Mouse (Mus musculus): ENCODE data around the gene Snw1. TPM values are rescaled to one million over a fixed set of nuclear protein-coding genes. Genes with fewer than 3 reads are reported as not detected.

The Snw1 gene
- polyA plus RNA-seq, 1 experiment, result 41.7 TPM

- Histone ChIP-seq H3ac (ENCODE audit: control insufficient read depth, insufficient read length, low read depth) (no peak overlapping the region), H3K4me3 (ENCODE audit: insufficient read depth, poor library complexity, severe bottlenecking) (no peak overlapping the region), H3K79me3 (ENCODE audit: low read depth) (no peaks in the 10 kb centered on the region), H3K79me2 (ENCODE audit: control insufficient read depth, insufficient read depth) (no peaks in the 10 kb centered on the region), H3K36me3 (ENCODE audit: control insufficient read depth, insufficient read depth) (no peaks in the 10 kb centered on the region), H3K27me3 (ENCODE audit: control insufficient read depth, insufficient read depth, insufficient read length) (no peaks in the 10 kb centered on the region)
- TF ChIP-seq MAX (IDR thresholded peaks at IDR 0.05), result no peak
- TF ChIP-seq MYOG (IDR thresholded peaks at IDR 0.05; ENCODE audit: control insufficient read depth, extremely low read depth, insufficient read length), result no peak
- no peak for TF ChIP-seq CTCF (IDR thresholded peaks at IDR 0.05; ENCODE audit: control insufficient read depth, insufficient read depth, insufficient read length)
- no peak for TF ChIP-seq CEBPB (IDR thresholded peaks at IDR 0.05; ENCODE audit: low read depth)
- TF ChIP-seq FOSL1 (IDR thresholded peaks at IDR 0.05; ENCODE audit: insufficient read depth, low read length, poor library complexity, severe bottlenecking), result no peak
- no peak for TF ChIP-seq USF1 (IDR thresholded peaks at IDR 0.05; ENCODE audit: low read depth)
- TF ChIP-seq MYOD1 (IDR thresholded peaks at IDR 0.05; ENCODE audit: control insufficient read depth, insufficient read length, low read depth), result no peak
These were observed 66.4 kb downstream of the Snw1 start for GRCm38 (mm10) chr12:87405721-87406120.

- Histone ChIP-seq H3K36me3 (ENCODE audit: control insufficient read depth, insufficient read depth) (no peaks in the 10 kb centered on the region), H3K4me3 (ENCODE audit: insufficient read depth, poor library complexity, severe bottlenecking) (no peak overlapping the region), H3ac (ENCODE audit: control insufficient read depth, insufficient read length, low read depth) (no peak overlapping the region), H3K79me2 (ENCODE audit: control insufficient read depth, insufficient read depth) (no peaks in the 10 kb centered on the region), H3K79me3 (ENCODE audit: low read depth) (no peaks in the 10 kb centered on the region), H3K27me3 (ENCODE audit: control insufficient read depth, insufficient read depth, insufficient read length) (no peaks in the 10 kb centered on the region)
- TF ChIP-seq MYOG (IDR thresholded peaks at IDR 0.05; ENCODE audit: control insufficient read depth, extremely low read depth, insufficient read length) (no peak), CTCF (IDR thresholded peaks at IDR 0.05; ENCODE audit: control insufficient read depth, insufficient read depth, insufficient read length) (no peak), USF1 (IDR thresholded peaks at IDR 0.05; ENCODE audit: low read depth) (no peak), CEBPB (IDR thresholded peaks at IDR 0.05; ENCODE audit: low read depth) (no peak), FOSL1 (IDR thresholded peaks at IDR 0.05; ENCODE audit: insufficient read depth, low read length, poor library complexity, severe bottlenecking) (no peak), MAX (IDR thresholded peaks at IDR 0.05) (no peak), MYOD1 (IDR thresholded peaks at IDR 0.05; ENCODE audit: control insufficient read depth, insufficient read length, low read depth) (no peak)
These were observed 66.9 kb downstream of the Snw1 start for GRCm38 (mm10) chr12:87405165-87405564.

- H3K79me3 ChIP-seq (ENCODE audit: low read depth), result no peaks in the 10 kb centered on the region
- no peaks in the 10 kb centered on the region for H3K27me3 ChIP-seq (ENCODE audit: control insufficient read depth, insufficient read depth, insufficient read length)
- H3ac ChIP-seq (ENCODE audit: control insufficient read depth, insufficient read length, low read depth), result no peak overlapping the region
- no peak for TF ChIP-seq MYOD1 (IDR thresholded peaks at IDR 0.05; ENCODE audit: control insufficient read depth, insufficient read length, low read depth)
- no peak for TF ChIP-seq CTCF (IDR thresholded peaks at IDR 0.05; ENCODE audit: control insufficient read depth, insufficient read depth, insufficient read length)
- TF ChIP-seq USF1 (IDR thresholded peaks at IDR 0.05; ENCODE audit: low read depth), result no peak
- no peak for TF ChIP-seq MAX (IDR thresholded peaks at IDR 0.05)
- no peak for TF ChIP-seq MYOG (IDR thresholded peaks at IDR 0.05; ENCODE audit: control insufficient read depth, extremely low read depth, insufficient read length)
- TF ChIP-seq FOSL1 (IDR thresholded peaks at IDR 0.05; ENCODE audit: insufficient read depth, low read length, poor library complexity, severe bottlenecking), result no peak
- no peak for TF ChIP-seq CEBPB (IDR thresholded peaks at IDR 0.05; ENCODE audit: low read depth)
- H3K36me3 ChIP-seq (ENCODE audit: control insufficient read depth, insufficient read depth), result no peaks in the 10 kb centered on the region
- no peaks in the 10 kb centered on the region for H3K79me2 ChIP-seq (ENCODE audit: control insufficient read depth, insufficient read depth)
- H3K4me3 ChIP-seq (ENCODE audit: insufficient read depth, poor library complexity, severe bottlenecking), result no peak overlapping the region
These were observed 70.2 kb downstream of the Snw1 start for GRCm38 (mm10) chr12:87401883-87402282.

- H3K4me3 ChIP-seq (ENCODE audit: insufficient read depth, poor library complexity, severe bottlenecking), result no peak overlapping the region
- H3K79me3 ChIP-seq (ENCODE audit: low read depth), result no peaks in the 10 kb centered on the region
- no peaks in the 10 kb centered on the region for H3K36me3 ChIP-seq (ENCODE audit: control insufficient read depth, insufficient read depth)
These were observed 72.8 kb downstream of the Snw1 start for GRCm38 (mm10) chr12:87399119-87399819.

More at GRCm38 (mm10) chr12:87399119-87399819, 72.8 kb downstream of the Snw1 start:
- Histone ChIP-seq H3ac (ENCODE audit: control insufficient read depth, insufficient read length, low read depth) (no peak overlapping the region), H3K79me2 (ENCODE audit: control insufficient read depth, insufficient read depth) (no peaks in the 10 kb centered on the region), H3K27me3 (ENCODE audit: control insufficient read depth, insufficient read depth, insufficient read length) (no peaks in the 10 kb centered on the region)
- TF ChIP-seq FOSL1 (IDR thresholded peaks at IDR 0.05; ENCODE audit: insufficient read depth, low read length, poor library complexity, severe bottlenecking), result no peak
- TF ChIP-seq MYOD1 (IDR thresholded peaks at IDR 0.05; ENCODE audit: control insufficient read depth, insufficient read length, low read depth), result no peak
- TF ChIP-seq CTCF (IDR thresholded peaks at IDR 0.05; ENCODE audit: control insufficient read depth, insufficient read depth, insufficient read length), result no peak
- TF ChIP-seq USF1 (IDR thresholded peaks at IDR 0.05; ENCODE audit: low read depth), result no peak
- no peak for TF ChIP-seq CEBPB (IDR thresholded peaks at IDR 0.05; ENCODE audit: low read depth)
- no peak for TF ChIP-seq MYOG (IDR thresholded peaks at IDR 0.05; ENCODE audit: control insufficient read depth, extremely low read depth, insufficient read length)
- TF ChIP-seq MAX (IDR thresholded peaks at IDR 0.05), result no peak

Small RNAs within 50 kb of the gene (microRNA-seq; reads per million reads assigned to microRNA genes)
- 60.8 reads per million, percentile 70 among the genes with 10 or more reads in this experiment for gene Mir3068 (ENCODE audit: borderline microRNAs expressed)

Other genes with a start within 250 kb of the Snw1 start
- 0.18 TPM for gene Noxred1, start 233.5 kb downstream of the Snw1 start, polyA plus RNA-seq (2012; fragmentation: generic; extraction: Trizol)
- 23.2 TPM for gene Vipas39, start 206.0 kb downstream of the Snw1 start, polyA plus RNA-seq (2012; fragmentation: generic; extraction: Trizol)
- gene Ahsa1, start 205.8 kb downstream of the Snw1 start, polyA plus RNA-seq (2012; fragmentation: generic; extraction: Trizol), result 226 TPM
- 0.18 TPM for gene Ism2, start 172.6 kb downstream of the Snw1 start, polyA plus RNA-seq (2012; fragmentation: generic; extraction: Trizol)
- gene Sptlc2, start 83.9 kb downstream of the Snw1 start, polyA plus RNA-seq (2012; fragmentation: generic; extraction: Trizol), result 44.7 TPM
- 84.9 TPM for gene Slirp, start 28.4 kb downstream of the Snw1 start, polyA plus RNA-seq (2012; fragmentation: generic; extraction: Trizol)
- gene Alkbh1, start 28.3 kb downstream of the Snw1 start, polyA plus RNA-seq (2012; fragmentation: generic; extraction: Trizol), result 12.7 TPM
- gene Gm5788, start 22.4 kb upstream of the Snw1 start, polyA plus RNA-seq (2012; fragmentation: generic; extraction: Trizol), result not detected
- 0.05 TPM for gene Gm8300, start 42.0 kb upstream of the Snw1 start, polyA plus RNA-seq (2012; fragmentation: generic; extraction: Trizol)
- gene Oog1, start 130.4 kb upstream of the Snw1 start, polyA plus RNA-seq (2012; fragmentation: generic; extraction: Trizol), result 0.27 TPM
- gene Gm4027, start 146.6 kb upstream of the Snw1 start, polyA plus RNA-seq (2012; fragmentation: generic; extraction: Trizol), result 0.23 TPM
- gene Gm16381, start 172.3 kb upstream of the Snw1 start, polyA plus RNA-seq (2012; fragmentation: generic; extraction: Trizol), result not detected

Measured in C2C12 (cell line).